Mouse (Mus musculus) gastrocnemius, adult 18-20 months (tissue): Measurements from ENCODE around the gene Atg10. TPM values are rescaled to one million over a fixed set of nuclear protein-coding genes. Genes with fewer than 3 reads are reported as not detected.

ENCODE experiments used
- DNase-seq: peaks from one replicate; pipeline ENCODE4 v3.0.0; 2021; ENCODE audit warnings: low spot score
- total RNA-seq, 2 experiments: library from RNA; stranded (reverse); gene quantifications; 2 replicates each; pipeline ENCODE4 v1.2.3; 2021

Atg10 gene
- total RNA-seq, 2 experiments from 2014 or later: 11.3 to 13.9 TPM

DNA sequence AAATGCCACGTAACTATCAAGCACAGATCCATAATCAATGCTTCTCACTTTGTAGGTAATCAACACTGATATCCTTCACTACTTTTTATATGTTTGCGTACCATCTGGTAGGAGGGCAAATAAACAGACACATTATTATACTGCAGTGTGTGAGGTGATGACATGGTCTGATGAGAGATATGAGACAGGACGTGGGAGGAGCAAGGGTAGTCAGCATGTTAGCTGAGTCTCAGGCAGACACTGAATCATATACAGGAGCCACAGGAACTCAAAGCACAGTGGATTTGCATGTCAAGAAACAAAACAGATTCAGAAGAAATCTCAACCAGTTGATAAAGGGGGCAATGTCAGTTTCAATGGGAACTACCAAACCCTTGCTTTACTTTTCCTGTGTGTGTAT is 185.7 kb downstream of the Atg10 start:
- DNase-seq: no peak

DNA sequence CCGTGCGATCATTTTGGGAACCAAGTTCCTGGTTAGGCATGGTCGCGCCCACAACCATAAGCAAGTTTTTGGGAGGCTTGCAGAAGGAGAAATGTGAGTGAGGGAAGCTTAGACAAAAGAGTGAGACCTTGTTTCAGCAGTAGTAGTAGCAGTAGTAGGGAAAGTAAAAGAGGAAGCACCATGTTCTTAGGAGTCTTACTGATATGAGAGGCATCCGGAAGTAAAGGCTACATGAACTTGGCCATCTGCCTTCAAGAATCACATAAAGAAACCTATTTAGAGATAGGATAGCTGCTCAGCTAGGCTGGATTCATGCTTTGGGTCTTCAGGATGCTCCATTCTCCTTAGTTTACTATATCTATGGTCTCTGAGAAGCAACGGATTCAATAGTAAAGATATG is 186.4 kb downstream of the Atg10 start:
- DNase-seq: no peak

DNA sequence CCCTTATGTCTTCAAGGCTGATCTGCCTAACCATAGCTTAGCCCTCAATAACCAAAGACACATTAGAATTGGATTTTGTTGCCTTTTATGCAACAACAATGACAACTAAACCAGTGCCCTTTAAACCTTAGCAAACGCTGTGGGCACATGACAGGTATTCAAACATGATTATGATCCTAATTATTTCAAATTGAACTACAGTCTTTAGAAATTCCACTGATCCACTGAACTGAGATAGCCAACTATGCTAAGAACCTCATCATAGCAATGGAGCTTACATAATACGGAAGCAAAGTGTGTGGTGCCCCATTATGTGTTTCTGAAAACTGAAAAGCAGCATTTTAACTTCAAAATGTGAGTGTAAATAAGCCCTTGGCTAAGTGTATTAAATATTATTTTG is 191.9 kb downstream of the Atg10 start:
- DNase-seq: no peak

DNA sequence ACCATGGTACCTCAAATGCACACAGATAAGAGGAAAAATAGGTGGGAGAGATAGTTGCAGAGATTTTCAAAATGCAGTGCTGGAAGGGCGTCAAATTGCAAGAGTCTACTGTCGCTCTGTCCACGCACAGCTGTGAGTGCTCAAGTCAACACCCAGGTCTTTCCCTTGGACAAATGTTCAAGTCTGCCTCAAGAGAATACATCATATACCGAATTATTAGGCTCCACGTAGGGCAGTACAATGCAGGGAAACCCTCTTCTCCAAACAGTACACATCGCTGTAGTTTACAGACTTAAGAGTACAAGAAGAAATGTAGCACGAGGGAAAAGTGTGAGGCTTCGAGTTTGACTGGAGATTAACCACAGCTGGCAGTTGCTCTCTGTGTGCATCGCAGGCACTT is 200.3 kb downstream of the Atg10 start:
- DNase-seq: no peak

DNA sequence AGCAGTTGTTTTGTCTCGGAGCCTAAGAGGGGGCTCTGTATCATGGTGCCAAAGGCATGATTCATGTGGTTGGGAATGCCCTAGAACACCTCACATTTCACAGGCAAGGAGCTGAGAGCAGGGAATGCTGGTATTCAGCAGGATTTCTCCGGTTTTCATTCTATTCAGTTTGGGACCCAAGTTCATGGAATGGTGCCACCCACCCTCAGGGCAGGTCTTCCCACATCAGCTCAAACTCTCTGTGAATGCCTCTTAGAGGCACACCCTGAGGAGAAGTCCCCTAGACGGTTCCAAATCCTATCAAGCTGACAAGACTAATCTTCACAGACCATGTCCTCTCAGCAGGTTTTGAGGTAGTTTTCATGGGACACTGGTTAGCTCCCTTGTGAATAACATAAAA is 211.9 kb downstream of the Atg10 start:
- no peak for DNase-seq

DNA sequence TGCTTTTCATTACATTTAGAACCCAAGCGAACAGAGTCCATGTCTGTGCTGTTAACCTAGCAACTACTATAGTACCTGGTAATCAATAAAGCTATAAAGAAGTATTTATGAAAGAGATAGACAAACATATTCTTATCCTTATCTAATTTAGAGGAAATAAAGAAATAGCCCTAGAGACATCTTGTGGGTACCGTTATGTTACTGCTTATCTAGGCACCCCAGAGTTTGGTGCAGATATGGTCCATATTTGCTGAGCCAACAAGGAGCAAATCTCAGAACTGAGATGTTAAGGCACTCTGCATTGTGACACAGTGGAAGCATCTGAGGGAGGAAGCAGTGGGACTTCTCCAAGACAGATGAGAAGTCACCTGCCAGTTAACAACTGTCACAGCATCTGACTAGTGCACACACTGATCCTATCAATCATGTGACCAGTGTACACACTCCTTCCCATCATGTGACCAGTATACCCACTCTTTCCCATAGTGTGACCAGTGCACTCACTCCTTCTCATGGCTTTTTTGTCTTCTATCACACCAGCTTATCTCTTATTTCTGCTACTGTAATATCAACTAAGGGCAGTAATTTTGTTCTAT is 228.6 kb downstream of the Atg10 start:
- no peak for DNase-seq

DNA sequence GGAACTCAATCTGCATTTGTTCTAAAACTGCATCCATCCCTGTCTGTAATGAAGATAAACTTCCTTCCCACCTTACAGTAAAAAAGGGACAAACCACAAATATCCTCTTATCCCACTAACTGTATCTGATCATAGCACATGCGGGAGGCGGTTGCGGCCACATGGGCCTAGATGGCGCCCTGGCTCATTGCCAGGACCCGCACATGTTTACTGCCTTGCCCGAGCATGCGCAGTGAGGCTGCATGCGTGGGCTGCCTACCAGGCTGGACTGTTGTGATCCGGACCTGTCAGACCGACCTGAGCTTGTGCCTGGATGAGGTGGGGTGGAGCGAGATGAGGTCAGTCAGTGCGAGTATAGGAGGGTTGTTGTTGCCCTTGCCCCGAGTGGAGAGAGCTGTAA is 230.2 kb downstream of the Atg10 start:
- DNase-seq: no peak

DNA sequence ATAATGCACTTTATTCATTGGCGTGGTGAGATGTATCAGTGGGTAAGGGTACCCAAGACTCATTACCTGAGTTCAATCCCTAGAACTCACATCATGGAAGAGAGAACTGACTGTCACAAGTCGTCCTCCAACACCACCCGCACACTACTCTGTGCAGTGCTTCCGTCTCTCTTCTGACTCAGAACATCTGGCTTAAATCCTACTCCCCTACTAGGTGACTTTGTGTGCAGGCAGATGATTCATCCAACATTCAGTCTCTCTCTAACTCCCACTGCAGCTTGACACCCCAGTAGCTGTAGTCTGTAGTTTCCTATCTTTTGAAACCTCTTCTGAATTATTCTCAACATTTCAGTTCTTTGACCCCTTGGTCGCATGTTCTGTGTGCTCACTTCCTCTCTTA is 230.8 kb downstream of the Atg10 start:
- no peak for DNase-seq

DNA sequence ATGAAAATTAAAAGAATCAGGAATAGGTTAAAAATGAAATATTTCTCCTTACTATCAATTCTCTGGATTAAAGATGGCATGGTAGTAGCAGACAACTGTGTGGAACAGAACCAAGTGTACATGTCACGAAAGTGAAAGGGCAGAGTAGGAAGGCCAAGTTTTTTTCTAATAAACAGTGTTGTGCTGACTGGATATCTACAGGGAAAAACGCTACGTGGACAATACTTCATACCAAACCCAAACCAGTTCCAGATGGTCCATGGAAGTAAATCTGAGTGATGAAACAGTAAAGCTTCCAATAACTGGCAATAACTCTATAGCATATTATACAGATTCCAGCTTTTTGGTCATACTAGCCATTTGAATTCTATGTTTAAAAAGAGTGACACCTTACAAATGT is 235.5 kb downstream of the Atg10 start:
- no peak for DNase-seq

DNA sequence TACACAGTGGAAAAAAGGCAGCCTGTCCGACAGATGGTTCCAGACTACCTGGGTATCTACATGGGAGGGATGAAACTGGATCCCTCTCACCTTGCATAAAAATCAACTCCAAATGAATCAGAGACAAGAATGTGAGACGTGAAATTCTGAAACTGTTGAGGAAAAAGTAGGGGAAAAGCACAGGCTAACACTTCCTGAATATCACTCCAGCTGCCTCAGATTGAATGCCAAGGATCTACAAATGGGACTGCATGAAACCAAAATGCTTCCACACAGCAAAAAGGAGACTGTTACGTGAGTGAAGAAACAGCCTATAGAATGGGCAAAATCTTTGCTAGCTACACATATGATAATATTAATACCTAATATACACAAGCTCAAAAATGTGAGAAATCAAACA is 238.4 kb downstream of the Atg10 start:
- DNase-seq: no peak

DNA sequence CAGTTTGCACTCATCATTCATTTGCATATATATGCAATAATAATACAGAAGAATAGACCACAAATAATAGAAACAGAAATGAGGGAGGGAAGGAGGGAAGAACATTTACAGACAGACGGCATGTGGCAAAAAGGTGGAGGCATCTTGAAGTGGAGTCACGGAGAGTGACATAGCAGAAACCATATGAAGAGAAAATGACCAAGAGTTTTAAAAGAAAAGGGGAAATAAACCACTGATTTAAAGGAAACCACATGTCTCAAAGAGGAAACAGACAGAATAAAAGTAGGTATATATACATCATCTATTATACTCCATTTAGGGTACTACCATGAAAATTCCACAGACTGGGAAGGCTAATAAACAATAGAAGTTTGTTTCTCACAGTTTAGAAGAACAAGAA is 239.7 kb downstream of the Atg10 start:
- DNase-seq: no peak

DNA sequence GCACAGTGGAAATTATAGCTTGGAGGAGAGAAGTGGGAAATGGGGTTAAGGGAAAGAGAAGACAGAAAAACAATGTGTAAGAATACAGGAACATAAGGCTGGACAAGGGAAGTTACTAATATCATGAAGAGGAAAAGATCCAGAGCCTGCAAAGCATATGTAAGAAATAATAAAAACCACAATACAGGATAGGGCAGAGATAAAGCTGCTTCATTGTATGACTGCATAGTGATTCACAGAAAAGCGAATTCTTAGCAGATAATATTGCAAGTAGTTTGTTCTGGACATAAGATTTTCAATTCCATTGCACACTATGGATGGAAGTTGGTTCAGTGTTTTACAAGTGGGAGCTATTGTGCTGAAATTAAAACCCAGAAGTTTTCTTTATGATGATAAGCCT is 242.0 kb downstream of the Atg10 start:
- DNase-seq: no peak

DNA sequence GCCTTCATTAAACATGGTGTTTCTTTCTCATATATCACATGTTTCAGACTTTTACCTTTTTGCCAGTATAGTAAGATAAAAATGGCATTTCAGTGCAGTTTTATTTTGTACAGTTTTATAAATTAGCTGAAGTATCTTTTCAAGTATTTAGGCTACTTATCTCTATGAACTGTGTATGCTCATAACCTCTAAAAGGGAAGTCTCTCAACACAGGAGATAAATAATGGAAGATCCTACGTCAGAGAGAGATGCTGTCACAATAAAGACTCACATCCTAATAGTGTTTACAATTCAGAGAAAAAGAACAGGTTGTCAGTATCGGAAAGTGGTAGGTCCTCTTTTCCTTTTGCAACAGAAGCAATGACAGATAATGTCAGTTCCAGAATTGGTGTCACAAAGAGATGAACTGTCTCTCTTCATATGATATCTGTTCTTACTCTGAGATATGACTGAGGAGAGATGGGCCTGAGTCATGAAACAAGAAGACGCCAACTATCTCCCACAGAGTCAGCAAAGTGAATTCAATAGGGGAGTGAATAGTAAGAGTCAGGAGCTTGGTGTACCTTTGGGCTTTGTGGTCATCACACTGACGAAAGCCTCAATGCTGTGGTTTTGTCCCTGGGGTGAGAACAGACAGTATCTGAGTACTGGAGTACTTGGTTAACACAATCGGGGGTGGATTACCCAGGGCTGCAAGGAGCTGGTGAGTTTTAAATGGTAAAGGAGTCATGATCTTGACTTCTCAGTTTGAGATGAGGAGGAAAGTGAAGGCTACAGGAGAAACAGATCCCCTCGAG is 242.7 kb downstream of the Atg10 start:
- DNase-seq: no peak

DNA sequence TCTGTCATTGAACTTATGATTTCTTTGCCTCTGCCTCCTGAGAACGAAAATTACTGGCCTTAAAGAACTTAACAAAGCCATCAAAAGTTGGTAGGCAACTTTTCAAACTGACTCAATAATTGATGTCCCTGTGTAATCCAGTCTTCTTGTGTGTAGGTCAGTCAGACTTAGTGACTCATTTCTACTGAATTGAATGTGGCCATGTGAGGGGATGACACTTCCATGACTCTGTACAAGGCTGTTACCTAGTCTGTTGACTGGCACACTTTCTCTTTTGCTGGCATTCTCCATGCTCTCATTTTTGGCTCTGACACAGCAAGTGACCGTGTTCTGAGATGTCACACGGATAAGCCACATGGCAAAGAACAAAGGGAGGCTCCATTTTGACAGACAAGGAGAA is 246.7 kb downstream of the Atg10 start:
- no peak for DNase-seq

DNA sequence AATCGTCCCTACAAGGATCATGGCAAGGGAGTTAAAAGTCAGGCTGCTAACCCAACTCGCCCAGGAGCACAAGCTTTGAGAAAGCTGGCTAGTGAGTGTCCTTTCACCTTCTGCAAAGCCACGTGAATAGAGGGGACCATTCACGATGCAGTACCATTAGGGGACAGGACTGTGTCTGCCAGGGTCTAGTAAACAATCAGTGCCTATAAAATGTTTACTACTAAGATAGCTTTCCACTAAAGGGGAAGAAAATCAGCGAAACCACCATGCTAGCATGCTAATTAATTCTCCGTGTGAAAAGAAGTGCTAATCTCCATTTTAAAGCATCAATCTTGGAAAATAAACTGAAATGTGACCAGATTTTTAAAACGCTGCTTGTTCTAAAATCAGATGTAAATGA is 250.4 kb downstream of the Atg10 start:
- no peak for DNase-seq

DNA sequence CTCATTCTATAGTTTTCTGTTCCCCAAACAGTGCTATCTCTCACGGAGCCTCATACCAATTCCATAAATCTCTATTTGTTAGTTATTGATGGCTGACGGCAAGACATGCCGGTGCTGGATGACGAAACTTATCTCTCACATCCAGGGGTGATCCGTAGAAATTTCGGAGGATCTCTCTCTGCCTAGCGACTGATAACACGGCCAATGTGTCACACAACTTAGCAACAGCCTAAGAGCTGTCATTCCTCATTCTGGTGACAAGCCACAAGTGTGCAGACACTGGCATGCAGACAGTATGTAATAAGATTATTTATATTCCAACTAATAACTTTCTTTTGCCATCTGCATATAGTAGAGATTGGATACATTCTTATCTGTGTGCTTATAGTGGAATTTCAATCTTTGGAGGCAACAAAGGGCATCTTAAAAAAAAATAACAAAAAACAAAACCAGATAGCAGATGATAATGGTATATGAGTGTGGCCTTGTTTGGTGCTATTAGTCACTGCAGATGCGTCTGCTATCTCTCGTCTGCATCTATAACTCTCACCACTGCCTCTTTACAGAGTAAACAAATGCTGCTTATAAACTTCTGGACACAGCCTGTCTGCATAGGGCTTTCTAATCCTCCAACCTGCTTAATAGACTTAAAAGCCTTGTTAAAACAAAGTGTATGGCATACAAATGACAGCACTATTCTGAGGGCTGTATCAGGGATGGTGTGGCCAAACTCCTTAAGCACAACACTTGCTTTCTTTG is 253.3 kb downstream of the Atg10 start:
- no peak for DNase-seq

DNA sequence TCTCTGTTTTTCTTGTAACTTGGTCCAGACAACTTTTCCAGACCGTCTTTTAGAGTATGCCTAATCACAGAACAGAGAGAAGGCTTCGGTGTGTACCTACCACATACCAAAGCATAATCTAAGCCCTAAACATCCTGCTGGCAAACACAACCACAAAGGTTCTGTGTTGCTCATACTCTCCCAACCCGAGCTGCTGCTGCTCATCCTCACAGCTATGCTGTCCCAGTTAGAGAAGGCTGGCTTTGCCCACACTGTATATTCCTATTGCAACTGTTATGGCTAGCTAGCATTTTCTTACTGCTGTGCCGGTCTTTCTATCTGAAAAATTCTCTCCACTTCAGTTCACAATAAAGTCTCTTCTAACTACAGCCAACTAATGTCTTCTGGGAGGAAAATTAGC is 254.8 kb downstream of the Atg10 start:
- DNase-seq: no peak

DNA sequence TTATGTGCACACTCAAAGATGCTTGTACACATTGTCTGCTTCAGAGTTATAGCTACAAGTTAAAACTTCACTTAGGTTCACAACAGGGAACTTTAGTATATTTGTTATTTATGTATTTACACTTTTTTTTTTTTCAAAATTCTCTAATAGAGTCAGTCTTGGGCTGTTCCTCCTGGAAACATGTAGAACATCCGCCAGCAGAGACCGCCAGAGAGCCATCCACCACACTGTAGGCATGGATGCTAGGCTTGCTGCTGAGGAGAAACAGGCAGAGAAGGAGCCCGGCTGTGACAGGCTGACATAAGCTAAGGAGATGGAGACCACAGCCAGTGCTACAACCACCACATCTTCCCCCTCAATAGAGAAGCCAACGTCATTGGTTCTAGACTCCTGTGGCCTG is 256.3 kb downstream of the Atg10 start:
- peak; percentile 73 for DNase-seq

DNA sequence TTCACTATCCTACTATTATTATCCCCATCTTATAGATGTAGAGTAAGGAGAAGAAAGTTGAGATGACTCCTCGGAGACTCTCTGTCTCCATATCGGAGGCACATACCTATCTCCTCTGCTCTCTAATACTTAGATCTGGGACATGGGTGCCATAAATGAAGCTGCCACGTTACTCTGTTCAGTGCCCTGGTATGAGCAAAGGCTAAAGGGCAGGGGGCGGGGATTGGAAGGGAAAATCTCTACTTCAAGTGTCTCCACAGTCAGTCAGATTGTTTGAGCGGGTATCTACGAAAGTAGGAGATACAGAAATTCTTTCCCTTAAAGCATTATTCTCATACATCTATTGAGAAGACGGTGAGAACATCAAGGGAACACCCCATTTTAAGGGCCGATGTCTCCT is 257.8 kb downstream of the Atg10 start:
- DNase-seq: no peak

DNA sequence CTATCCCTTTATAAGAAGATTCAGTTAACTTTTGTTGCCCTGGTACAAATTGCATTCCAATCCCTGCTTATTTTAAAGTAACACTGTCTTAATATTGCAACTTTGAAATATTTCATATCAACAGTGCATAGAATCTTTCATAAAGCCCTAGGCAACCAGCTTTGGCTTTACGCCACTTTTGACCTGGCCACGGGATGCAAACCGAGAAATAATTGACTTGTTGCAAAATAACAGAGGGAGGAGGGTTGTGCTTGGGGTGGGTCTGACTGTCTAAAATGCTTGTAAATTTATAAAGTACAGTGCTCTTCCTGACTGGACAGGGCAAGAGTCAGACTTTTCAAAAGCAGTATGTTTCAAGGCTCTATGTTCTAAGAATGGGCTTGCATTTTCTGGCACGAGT is 259.3 kb downstream of the Atg10 start:
- no peak for DNase-seq

DNA sequence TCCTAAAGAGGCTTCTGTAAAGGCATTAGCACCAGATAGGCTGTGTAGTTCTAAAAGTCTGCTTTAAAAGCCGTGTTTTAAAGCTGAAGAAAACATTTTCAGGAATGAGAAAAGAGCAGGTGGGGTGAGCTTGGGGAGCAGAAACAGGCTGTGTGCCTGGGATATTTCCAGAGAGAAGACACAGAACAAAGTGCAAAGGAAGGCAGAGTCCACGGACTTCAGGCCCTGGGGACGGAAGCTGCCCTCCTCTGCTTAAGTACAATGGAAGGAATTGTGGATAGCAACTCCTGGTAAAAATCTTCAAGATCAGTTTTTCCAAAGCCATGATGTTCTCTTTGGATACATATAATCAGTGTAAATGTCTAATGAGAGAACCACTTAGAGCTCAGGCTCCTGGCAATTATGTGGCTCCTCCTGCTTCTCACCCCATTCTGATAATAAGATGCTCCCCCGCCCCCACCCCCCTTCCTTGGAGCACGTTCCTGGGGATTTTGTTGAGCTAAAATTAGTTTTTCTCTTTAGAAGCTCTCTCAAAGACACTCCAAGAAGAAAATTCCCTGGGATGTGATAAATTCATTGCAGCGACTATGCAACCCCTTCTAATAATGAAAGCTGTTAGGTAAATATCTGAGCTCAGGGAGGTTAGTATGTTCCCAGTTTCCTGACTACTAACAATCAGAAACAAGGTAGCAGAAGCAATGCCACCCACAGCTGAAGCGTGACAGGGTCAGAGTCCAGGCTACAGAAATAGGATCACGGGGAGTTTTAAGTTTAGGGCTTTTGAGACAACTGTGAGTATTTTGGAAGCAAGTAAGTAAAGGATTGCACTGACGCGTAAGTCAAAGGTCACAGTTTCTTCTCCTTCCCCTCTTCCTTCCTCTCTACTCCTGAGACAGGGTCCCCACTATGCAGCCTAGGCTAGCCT is 260.7 kb downstream of the Atg10 start:
- no peak for DNase-seq

DNA sequence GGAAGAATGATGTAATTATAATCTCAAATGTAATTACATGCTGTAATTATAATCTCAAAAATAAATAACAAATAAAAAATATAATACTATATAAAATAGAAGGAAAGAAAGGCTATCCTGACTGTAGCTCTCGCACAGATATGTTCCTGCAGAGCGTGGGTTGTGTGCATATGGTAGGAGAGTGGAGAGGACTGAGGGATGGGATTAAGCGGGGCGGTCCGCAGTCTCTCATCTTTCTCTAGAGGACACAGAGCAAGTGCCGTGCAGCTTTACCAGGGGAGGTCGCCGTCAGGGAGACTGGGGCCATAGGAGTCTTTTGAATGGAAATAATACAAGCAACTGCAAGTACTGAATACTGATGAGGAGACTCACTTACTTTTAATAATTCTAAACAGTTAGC is 263.2 kb downstream of the Atg10 start:
- DNase-seq: no peak
